Mouse (Mus musculus): Measurements from ENCODE around the gene Mpo. TPM values are rescaled to one million over a fixed set of nuclear protein-coding genes. Genes with fewer than 3 reads are reported as not detected.
A peak's percentile ranks its signal among the peaks of the same experiment; 100 is the strongest.

Gene Mpo
- polyA plus RNA-seq, 1 experiment from 2014 or later = 425 TPM

DNA sequence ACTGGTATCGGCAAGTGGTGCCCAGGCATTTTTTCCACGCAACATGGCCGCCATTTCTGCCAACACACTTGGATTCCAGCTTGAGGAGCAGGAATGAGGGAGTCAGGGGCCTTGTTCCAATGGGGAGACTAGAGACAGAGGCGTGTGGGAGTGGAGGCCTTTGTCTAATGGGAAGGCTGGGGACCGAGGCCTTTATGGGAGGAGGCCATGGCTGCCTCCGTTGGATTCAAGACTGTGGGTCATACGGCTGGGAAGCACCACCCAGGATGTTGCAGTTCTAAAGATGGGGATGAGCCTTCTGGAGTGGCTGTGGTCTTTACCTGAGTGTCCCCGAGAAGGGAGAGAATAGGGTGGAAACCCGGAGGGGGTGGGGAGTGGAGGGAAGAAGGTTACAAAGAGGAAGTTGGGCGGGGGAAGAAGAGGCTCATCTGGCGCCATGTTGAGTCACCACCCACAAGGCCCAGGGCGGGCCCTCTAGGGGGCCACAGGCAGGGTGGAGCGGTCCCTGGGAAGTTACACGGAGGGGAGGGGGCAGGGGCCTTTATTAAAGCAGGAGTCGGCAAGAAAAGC is 37.0 kb upstream of the Mpo start:
- Histone ChIP-seq H3K9me3 (replicated peaks; ENCODE audit: control insufficient read depth, low read length) (no peaks in the 10 kb centered on the region), H3K4me3 (ENCODE audit: low read depth, low read length) (peak overlapping the region; percentile 75), H3K9ac (ENCODE audit: low read depth, low read length) (peak overlapping the region; percentile 89), H3K27ac (ENCODE audit: low read length) (peak overlapping the region; percentile 99), H3K27me3 (ENCODE audit: control insufficient read depth, insufficient read depth, low read depth, low read length) (peaks cover 11% of the 10 kb centered on the region), H3K36me3 (ENCODE audit: control insufficient read depth, insufficient read depth) (peaks cover 13% of the 10 kb centered on the region), H3K4me2 (ENCODE audit: low read depth, low read length) (peak overlapping the region; percentile 80), H3K4me1 (ENCODE audit: control insufficient read depth, low read depth, low read length) (peaks cover 48% of the 10 kb centered on the region)
- peak; percentile 43 for ATAC-seq (ENCODE audit: low read depth)
- WGBS (ENCODE audit: insufficient replicate concordance) = 22% methylated on average over 15 of the region's 15 CpGs

DNA sequence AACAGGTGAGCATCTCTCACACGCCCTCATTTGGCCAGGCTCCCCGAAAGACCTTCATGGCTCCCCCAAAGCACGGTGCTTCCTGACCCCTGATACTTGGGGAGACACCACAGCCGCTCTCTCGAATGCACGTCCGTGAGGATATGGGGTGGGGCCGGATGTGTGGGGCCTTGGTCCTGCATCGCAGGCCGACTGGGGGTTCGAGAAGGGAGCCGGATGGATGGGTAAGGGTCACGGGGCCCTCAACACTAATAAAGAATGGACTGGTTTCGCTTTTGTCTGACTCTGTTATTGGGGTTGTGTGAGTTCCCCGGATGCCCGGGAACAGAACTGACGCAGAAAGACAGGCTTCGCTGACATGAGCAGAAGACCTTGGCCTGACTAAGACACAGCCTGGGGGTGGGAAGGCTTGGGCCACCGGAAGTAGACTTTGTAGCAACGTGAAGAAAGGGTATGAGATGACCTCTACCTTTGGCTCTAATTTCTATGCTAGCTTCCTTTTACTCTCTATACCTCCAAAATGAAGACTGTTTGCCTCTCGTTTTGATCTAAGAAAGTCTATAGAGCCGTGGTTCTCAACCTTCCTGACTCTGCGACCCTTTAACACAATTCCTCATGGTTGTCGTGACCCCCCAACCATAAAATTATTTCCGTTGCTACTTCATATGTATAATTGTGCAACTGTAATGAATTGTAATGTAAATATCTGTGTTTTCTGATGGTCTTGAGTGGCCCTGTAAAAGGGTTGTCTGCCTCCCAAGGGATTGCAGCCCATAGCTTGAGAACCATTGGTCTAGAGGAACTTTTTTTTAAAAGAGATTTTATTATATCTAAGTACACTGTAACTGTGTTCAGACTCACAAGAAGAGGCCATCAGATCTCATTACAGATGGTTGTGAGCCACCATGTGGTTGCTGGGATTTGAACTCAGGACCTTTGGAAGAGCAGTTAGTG is 36.1 kb upstream of the Mpo start:
- Histone ChIP-seq H3K4me1 (ENCODE audit: control insufficient read depth, low read depth, low read length) (peaks cover 39% of the 10 kb centered on the region), H3K27ac (ENCODE audit: low read length) (peak overlapping the region; percentile 99)

DNA sequence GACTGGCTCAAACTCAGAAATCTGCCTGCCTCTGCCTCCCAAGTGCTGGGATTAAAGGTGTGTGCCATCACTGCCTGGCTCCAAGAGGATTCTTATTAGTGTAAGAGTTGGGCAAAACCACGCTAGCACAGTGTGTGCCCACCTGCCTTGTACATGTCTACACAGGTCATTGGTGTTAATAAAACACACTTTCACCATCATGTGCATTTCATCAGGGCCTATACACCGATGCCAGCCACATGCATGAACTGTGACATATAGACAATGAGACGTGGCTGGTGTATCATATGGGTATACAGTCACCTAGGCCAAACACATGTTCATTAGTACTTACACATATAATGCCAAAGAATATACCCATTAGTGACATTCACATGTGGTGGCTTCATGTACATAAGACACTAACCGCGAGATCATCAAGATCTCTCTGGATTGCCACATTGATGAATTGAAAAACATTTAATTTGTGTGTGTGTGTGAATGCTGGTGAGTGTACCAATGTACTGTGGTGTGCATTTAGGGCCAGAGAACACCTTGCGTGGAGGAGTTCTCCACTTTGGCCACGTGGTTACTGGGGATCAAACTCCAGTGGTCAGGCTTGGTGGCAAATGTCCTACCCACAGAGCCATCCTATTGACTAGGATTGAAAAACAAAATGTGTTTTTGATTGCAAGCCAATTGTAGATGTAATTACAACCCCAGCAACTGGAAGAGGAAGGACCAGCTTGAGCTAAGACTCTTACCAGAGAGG is 35.0 kb upstream of the Mpo start:
- Histone ChIP-seq H3K27me3 (ENCODE audit: control insufficient read depth, insufficient read depth, low read depth, low read length) (peaks cover 31% of the 10 kb centered on the region), H3K9ac (ENCODE audit: low read depth, low read length) (0 out of 2 replicates have a peak overlapping the region, but pooled peaks have one; percentile 28), H3K9me3 (replicated peaks; ENCODE audit: control insufficient read depth, low read length) (no peaks in the 10 kb centered on the region), H3K4me3 (ENCODE audit: low read depth, low read length) (peak overlapping the region; percentile 33), H3K4me1 (ENCODE audit: control insufficient read depth, low read depth, low read length) (peaks cover 30% of the 10 kb centered on the region), H3K36me3 (ENCODE audit: control insufficient read depth, insufficient read depth) (peaks cover 13% of the 10 kb centered on the region), H3K27ac (ENCODE audit: low read length) (peak overlapping the region; percentile 79), H3K4me2 (ENCODE audit: low read depth, low read length) (peak overlapping the region; percentile 80)
- 26% methylated on average over 7 of the region's 7 CpGs for WGBS (ENCODE audit: insufficient replicate concordance)
- ATAC-seq (ENCODE audit: low read depth) = no peak

More for the DNA sequence above, 36.1 kb upstream of the Mpo start:
- H3K9ac ChIP-seq (ENCODE audit: low read depth, low read length) = peak overlapping the region; percentile 89
- H3K4me2 ChIP-seq (ENCODE audit: low read depth, low read length) = peak overlapping the region; percentile 80
- peaks cover 20% of the 10 kb centered on the region for H3K27me3 ChIP-seq (ENCODE audit: control insufficient read depth, insufficient read depth, low read depth, low read length)
- peaks cover 13% of the 10 kb centered on the region for H3K36me3 ChIP-seq (ENCODE audit: control insufficient read depth, insufficient read depth)
- WGBS (ENCODE audit: insufficient replicate concordance) = 12% methylated on average over 25 of the region's 25 CpGs
- H3K4me3 ChIP-seq (ENCODE audit: low read depth, low read length) = peak overlapping the region; percentile 75
- no peak for ATAC-seq (ENCODE audit: low read depth)
- H3K9me3 ChIP-seq (replicated peaks; ENCODE audit: control insufficient read depth, low read length) = no peaks in the 10 kb centered on the region

DNA sequence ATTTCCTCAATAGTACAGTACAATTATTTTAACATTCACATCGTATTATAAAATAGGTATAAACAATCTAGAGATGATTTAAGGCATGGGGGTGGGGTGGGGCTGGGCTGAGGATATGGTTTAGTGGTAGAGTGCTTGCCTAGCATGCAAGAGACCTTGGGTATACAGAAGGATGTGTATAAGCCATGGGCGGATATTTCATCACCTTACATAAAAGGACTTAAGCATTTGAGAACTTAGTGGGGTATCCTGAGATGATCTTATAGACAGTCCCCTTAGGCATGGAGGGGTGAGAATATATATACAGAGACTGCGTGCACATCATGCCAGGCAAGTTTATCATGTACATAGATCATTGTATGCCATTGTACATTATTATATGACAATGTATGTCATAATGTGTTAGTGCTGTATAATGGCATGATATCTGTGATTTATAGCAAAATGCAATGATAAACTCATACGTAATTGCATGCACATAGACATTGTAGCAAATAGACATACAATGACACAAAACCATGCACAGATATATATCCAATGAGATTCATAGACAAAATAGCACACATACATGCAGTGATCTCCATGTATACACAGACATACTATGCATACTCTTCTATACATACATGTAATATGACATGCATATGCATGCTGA is 34.3 kb upstream of the Mpo start:
- H3K27ac ChIP-seq (ENCODE audit: low read length) = peak overlapping the region; percentile 79
- no peak overlapping the region for H3K9ac ChIP-seq (ENCODE audit: low read depth, low read length)
- H3K4me1 ChIP-seq (ENCODE audit: control insufficient read depth, low read depth, low read length) = peaks cover 29% of the 10 kb centered on the region
- H3K36me3 ChIP-seq (ENCODE audit: control insufficient read depth, insufficient read depth) = peaks cover 13% of the 10 kb centered on the region
- H3K9me3 ChIP-seq (replicated peaks; ENCODE audit: control insufficient read depth, low read length) = no peaks in the 10 kb centered on the region
- no peak overlapping the region for H3K4me3 ChIP-seq (ENCODE audit: low read depth, low read length)
- 17% methylated on average over 4 of the region's 4 CpGs for WGBS (ENCODE audit: insufficient replicate concordance)
- H3K27me3 ChIP-seq (ENCODE audit: control insufficient read depth, insufficient read depth, low read depth, low read length) = peaks cover 38% of the 10 kb centered on the region
- H3K4me2 ChIP-seq (ENCODE audit: low read depth, low read length) = 0 out of 2 replicates have a peak overlapping the region, but pooled peaks have one; percentile 80
- peak; percentile 2 for ATAC-seq (ENCODE audit: low read depth)

DNA sequence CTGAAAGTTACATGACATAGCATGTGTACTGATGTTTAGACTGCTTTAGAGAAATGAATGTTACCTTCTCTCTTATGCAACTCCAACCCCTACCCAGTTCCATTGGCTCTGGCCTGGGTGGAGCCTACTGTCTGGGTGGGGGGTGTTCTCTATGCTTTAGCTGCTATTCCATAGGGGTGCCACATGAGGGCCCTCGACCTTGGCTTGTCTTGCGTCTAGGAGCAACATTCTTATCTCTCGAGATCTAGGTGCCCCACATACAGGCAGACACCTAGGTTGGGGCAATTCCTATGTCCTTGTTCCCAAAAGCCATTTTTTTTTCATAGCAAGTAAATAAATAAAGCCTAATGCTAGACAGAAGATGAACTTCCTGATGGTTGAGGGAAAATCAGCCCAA is 33.8 kb upstream of the Mpo start:
- H3K36me3 ChIP-seq (ENCODE audit: control insufficient read depth, insufficient read depth) = peaks cover 13% of the 10 kb centered on the region
- H3K27ac ChIP-seq (ENCODE audit: low read length) = peak overlapping the region; percentile 57
- peaks cover 44% of the 10 kb centered on the region for H3K27me3 ChIP-seq (ENCODE audit: control insufficient read depth, insufficient read depth, low read depth, low read length)
- H3K4me3 ChIP-seq (ENCODE audit: low read depth, low read length) = no peak overlapping the region
- peaks cover 27% of the 10 kb centered on the region for H3K4me1 ChIP-seq (ENCODE audit: control insufficient read depth, low read depth, low read length)
- no peak overlapping the region for H3K9ac ChIP-seq (ENCODE audit: low read depth, low read length)
- H3K4me2 ChIP-seq (ENCODE audit: low read depth, low read length) = no peak overlapping the region
- under 1% methylated on average over 3 of the region's 3 CpGs for WGBS (ENCODE audit: insufficient replicate concordance)
- H3K9me3 ChIP-seq (replicated peaks; ENCODE audit: control insufficient read depth, low read length) = no peaks in the 10 kb centered on the region
- 0 out of 2 replicates have a peak, but pooled peaks have one; percentile 2 for ATAC-seq (ENCODE audit: low read depth)

DNA sequence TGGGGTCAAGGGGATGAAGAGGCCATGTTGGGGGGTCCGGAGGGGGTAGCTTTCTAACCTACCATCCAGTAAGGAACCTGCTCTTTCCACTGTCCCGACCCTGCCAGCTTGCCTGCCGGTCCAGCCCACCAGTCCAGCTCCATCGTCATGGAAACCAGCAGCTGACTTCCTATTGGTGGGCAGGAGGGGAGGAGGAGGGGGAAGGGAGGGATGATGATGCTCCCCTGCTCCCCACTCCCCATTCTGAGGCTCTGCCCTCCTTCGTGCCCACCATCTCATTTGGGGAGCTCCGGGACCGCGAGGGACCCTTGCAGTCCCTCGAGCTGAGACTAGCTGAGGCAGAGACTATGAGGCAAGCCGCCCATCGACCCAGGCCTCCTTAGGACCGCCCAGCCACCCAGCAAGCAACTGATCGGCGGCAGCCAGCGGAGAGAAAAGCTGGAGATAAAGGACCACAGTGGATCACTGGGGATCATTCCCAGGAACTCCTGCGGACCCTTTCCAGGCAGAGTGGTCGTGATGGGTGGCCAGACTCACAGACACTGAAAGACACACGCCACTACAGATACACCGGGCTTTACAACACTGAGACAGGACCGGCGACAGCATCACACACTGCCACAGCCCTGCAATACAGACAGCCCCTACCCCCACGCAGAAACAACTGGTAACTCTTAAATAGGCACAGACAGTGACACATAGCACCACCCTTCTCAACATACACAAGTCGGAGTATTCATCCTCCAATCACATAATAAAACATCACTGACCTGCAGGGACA is 32.9 kb upstream of the Mpo start, which contains the start of gene Tspoap1:
Gene Tspoap1 (plus strand): TSS at position 241 of the 781 bp plus-strand sequence.
- H3K9ac ChIP-seq (ENCODE audit: low read depth, low read length) = no peak within 1 kb of the TSS
- no peaks in the 10 kb centered on the region for H3K9me3 ChIP-seq (replicated peaks; ENCODE audit: control insufficient read depth, low read length)
- H3K27ac ChIP-seq (ENCODE audit: low read length) = peak within 1 kb of the TSS; percentile 57
- ATAC-seq (ENCODE audit: low read depth) = no peak
- H3K4me3 ChIP-seq (ENCODE audit: low read depth, low read length) = no peak within 1 kb of the TSS
- peaks cover 52% of the 10 kb centered on the region for H3K27me3 ChIP-seq (ENCODE audit: control insufficient read depth, insufficient read depth, low read depth, low read length)
- WGBS (ENCODE audit: insufficient replicate concordance) = 9% methylated on average over 23 of the region's 23 CpGs
- peaks cover 13% of the 10 kb centered on the region for H3K36me3 ChIP-seq (ENCODE audit: control insufficient read depth, insufficient read depth)
- peaks cover 22% of the 10 kb centered on the region for H3K4me1 ChIP-seq (ENCODE audit: control insufficient read depth, low read depth, low read length)
- H3K4me2 ChIP-seq (ENCODE audit: low read depth, low read length) = no peak within 1 kb of the TSS

DNA sequence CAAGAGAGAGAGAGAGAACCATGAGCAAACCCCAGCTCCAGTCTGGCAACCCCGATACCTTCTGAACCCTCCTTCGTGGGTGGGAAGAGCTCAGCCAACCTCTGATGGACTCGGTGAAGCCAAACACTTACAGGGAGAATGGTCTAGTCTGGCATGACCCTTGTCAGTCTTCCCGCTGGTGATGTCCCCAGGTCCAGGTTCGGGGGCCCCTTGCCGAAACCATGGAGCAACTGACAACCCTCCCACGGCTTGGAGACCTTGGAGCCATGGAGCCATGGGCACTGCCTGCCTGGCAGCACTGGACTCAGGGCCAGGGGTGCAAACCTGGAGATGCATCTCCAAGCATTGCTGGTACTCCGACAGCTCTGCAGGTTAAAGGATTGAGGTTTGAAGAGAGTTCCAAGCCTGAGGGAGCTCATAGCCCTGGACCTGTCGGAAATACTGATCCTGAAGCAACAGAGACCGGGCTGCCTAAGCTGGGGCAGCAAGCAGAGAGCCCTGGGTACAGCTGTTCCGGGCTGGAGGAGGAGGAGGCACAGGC is 32.1 kb upstream of the Mpo start:
- 59% methylated on average over 11 of the region's 11 CpGs for WGBS (ENCODE audit: insufficient replicate concordance)
- H3K4me3 ChIP-seq (ENCODE audit: low read depth, low read length) = no peak overlapping the region
- H3K4me1 ChIP-seq (ENCODE audit: control insufficient read depth, low read depth, low read length) = peaks cover 22% of the 10 kb centered on the region
- H3K36me3 ChIP-seq (ENCODE audit: control insufficient read depth, insufficient read depth) = peaks cover 13% of the 10 kb centered on the region
- no peak for ATAC-seq (ENCODE audit: low read depth)
- H3K27me3 ChIP-seq (ENCODE audit: control insufficient read depth, insufficient read depth, low read depth, low read length) = peaks cover 57% of the 10 kb centered on the region
- H3K4me2 ChIP-seq (ENCODE audit: low read depth, low read length) = no peak overlapping the region
- H3K27ac ChIP-seq (ENCODE audit: low read length) = no peak overlapping the region
- no peak overlapping the region for H3K9ac ChIP-seq (ENCODE audit: low read depth, low read length)
- H3K9me3 ChIP-seq (replicated peaks; ENCODE audit: control insufficient read depth, low read length) = no peaks in the 10 kb centered on the region

All from liver, embryonic 16.5 days (tissue).